Mouse (Mus musculus) testis, postnatal 10 days (tissue): Measurements from ENCODE around the gene Sf1.
A peak's percentile ranks its signal among the peaks of the same experiment; 100 is the strongest.

ENCODE experiments used
- DNase-seq: peaks from one replicate; pipeline ENCODE4 v3.0.0; 2021; ENCODE audit warnings: low spot score

Gene Sf1

GRCm38 (mm10) chr19:6420481-6421210 is 57.2 kb downstream of the Sf1 start:
- DNase-seq: no peak

- no peak for DNase-seq
Measured at GRCm38 (mm10) chr19:6421211-6421590, 57.7 kb downstream of the Sf1 start.

GRCm38 (mm10) chr19:6422014-6422413 is 58.5 kb downstream of the Sf1 start:
- no peak for DNase-seq

GRCm38 (mm10) chr19:6423241-6423640 is 59.8 kb downstream of the Sf1 start:
- no peak for DNase-seq

GRCm38 (mm10) chr19:6424137-6424881 is 60.8 kb downstream of the Sf1 start:
- no peak for DNase-seq

GRCm38 (mm10) chr19:6425595-6425994 is 62.1 kb downstream of the Sf1 start:
- no peak for DNase-seq

GRCm38 (mm10) chr19:6426703-6427500 is 63.4 kb downstream of the Sf1 start:
- DNase-seq: peak; percentile 80
